Mouse (Mus musculus) liver, embryonic 14.5 days (tissue): ENCODE results near the gene Atp13a2. TPM values are rescaled to one million over a fixed set of nuclear protein-coding genes. Genes with fewer than 3 reads are reported as not detected.

ENCODE experiments used
- ATAC-seq: fragments of 200-750 bp; cut with Nextera tagmentation; 2 replicates; pipeline ENCODE4 v1.8.0; 2017; ENCODE audit warnings: moderate number of reproducible peaks, mild to moderate bottlenecking, moderate library complexity; ENCODE audit not compliant: insufficient read depth
- DNase-seq, 3 experiments: peaks; one replicate each; pipeline ENCODE4 v3.0.0-alpha.2; 2012 to 2013; ENCODE audit warnings: low read depth in 3 of 3, low spot score in 3 of 3
- H3K27ac ChIP-seq: fragments of 300-500 bp; sonication (generic); 2 replicates; pipeline ENCODE4 v1.5.1; 2014; ENCODE audit warnings: moderate library complexity, mild to moderate bottlenecking, control low read depth, inconsistent platforms
- H3K27me3 ChIP-seq: fragments of 300-500 bp; sonication (generic); 2 replicates; pipeline ENCODE4 v1.6.1; 2014; ENCODE audit warnings: mild to moderate bottlenecking, low read length, moderate library complexity; ENCODE audit not compliant: control insufficient read depth, insufficient read depth
- H3K36me3 ChIP-seq: fragments of 300-500 bp; sonication (generic); replicated peaks from 2 replicates; pipeline ENCODE4 v1.6.1; 2014; ENCODE audit warnings: low read depth; ENCODE audit not compliant: control insufficient read depth, insufficient read depth
- H3K4me1 ChIP-seq, 2 experiments: fragments of 200-500 bp in 1 of 2; fragments of 300-500 bp in 1 of 2; sonication (generic) in 1 of 2; replicated peaks; 2 replicates each; pipeline ENCODE4 v1.6.1; 2012 to 2014; ENCODE audit warnings: antibody characterized with exemption in 1 of 2, inconsistent platforms in 1 of 2, low read length in 1 of 2; ENCODE audit not compliant: control insufficient read depth in 2 of 2, insufficient read depth in 2 of 2
- H3K4me2 ChIP-seq: fragments of 300-500 bp; sonication (generic); 2 replicates; pipeline ENCODE4 v1.6.1; 2014; ENCODE audit warnings: low read depth, mild to moderate bottlenecking, control low read depth, moderate library complexity
- H3K4me3 ChIP-seq, 2 experiments: fragments of 200-500 bp in 1 of 2; fragments of 300-500 bp in 1 of 2; sonication (generic) in 1 of 2; 2 replicates each; pipeline ENCODE4 v1.5.1; 2012 to 2014; ENCODE audit warnings: low read depth in 2 of 2, low read length in 2 of 2, mild to moderate bottlenecking in 2 of 2, control low read depth in 1 of 2, inconsistent platforms in 1 of 2, moderate library complexity in 1 of 2; ENCODE audit not compliant: insufficient read depth in 1 of 2
- H3K9ac ChIP-seq: fragments of 300-500 bp; sonication (generic); replicated peaks from 2 replicates; pipeline ENCODE4 v1.6.1; 2014; ENCODE audit warnings: mild to moderate bottlenecking, control low read depth, moderate library complexity
- H3K9me3 ChIP-seq: fragments of 300-500 bp; sonication (generic); 2 replicates; pipeline ENCODE4 v1.6.1; 2016; ENCODE audit warnings: low read length, mixed read lengths; ENCODE audit not compliant: control insufficient read depth
- CTCF ChIP-seq: IDR thresholded peaks from 2 replicates; pipeline ENCODE4 v1.5.1; 2016; ENCODE audit warnings: antibody characterized with exemption, low read depth, control low read depth
- EP300 ChIP-seq: IDR thresholded peaks from 2 replicates; pipeline ENCODE4 v1.6.1; 2016; ENCODE audit warnings: antibody characterized with exemption, low read depth
- WGBS: fragments of 180-500 bp; shearing (Covaris S2); extraction: QIAGEN DNeasy Blood & Tissue Kit; methylation state at CpG from one replicate; pipeline ENCODE4 v1.1.7; 2014; ENCODE audit not compliant: insufficient replicate concordance; 5-methylcytosine and 5-hydroxymethylcytosine counted together
- polyA plus RNA-seq, 2 experiments: library from polyadenylated mRNA; depleted of rRNA in 1 of 2; stranded (reverse) in 1 of 2; unstranded in 1 of 2; fragments of >200 nt; fragmentation: Nextera tagmentation in 1 of 2; extraction: Ambion mirVana in 1 of 2; gene quantifications; 2 replicates each; pipeline versions ENCODE4 v1.2.1 to v1.2.3; 2012 to 2014

The Atp13a2 gene
- polyA plus RNA-seq, 2 experiments, result 11.4 to 17.9 TPM

DNA sequence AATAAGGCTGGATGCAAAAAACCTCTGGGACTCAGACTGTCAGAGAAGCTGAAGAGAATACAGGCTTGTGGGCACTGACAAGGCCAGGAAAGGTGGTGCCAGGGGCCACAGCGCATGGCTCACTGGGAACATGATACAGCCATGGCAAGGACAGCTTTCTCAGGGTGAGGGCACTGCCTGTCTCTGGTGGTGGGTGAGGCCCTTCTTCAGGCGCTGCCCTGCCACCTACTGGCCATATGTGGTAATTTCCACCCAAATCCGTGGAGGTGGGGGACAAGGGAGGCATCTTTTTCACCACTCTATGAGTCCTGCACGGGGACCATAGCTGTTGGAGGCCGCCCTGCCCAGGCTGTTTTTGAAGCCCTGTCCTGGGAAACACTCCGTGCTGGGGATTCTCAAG is 45.1 kb downstream of the Atp13a2 start:
- ATAC-seq, result peak; percentile 41; the same call in 1 of the 2 replicates
- TF ChIP-seq CTCF (peak; percentile 97), EP300 (no peak)
- Histone ChIP-seq H3K9me3 (no peaks in the 10 kb centered on the region), H3K36me3 (no peaks in the 10 kb centered on the region), H3K27ac (no peak overlapping the region), H3K4me1 (no peaks in the 10 kb centered on the region), H3K4me3 (no peak overlapping the region), H3K4me2 (no peak overlapping the region), H3K27me3 (no peaks in the 10 kb centered on the region), H3K9ac (no peak overlapping the region)
- DNase-seq, result peak; percentile 37 to 40 (median 40)
- WGBS, result 6% methylated on average over 6 of the region's 6 CpGs

- Histone ChIP-seq H3K27me3 (no peaks in the 10 kb centered on the region), H3K9ac (no peak overlapping the region), H3K36me3 (no peaks in the 10 kb centered on the region), H3K27ac (no peak overlapping the region), H3K4me1 (no peaks in the 10 kb centered on the region), H3K9me3 (no peaks in the 10 kb centered on the region), H3K4me2 (no peak overlapping the region), H3K4me3 (no peak overlapping the region)
- DNase-seq (no peak), ATAC-seq (no peak)
- TF ChIP-seq CTCF (peak; percentile 33), EP300 (no peak)
- 76% methylated on average over 27 of the region's 27 CpGs for WGBS
Measured at GRCm38 (mm10) chr4:141033606-141034549, 47.2 kb downstream of the Atp13a2 start.

- Histone ChIP-seq H3K9me3 (no peaks in the 10 kb centered on the region), H3K9ac (no peak overlapping the region), H3K4me3 (no peak overlapping the region), H3K4me1 (no peaks in the 10 kb centered on the region), H3K4me2 (no peak overlapping the region), H3K27ac (no peak overlapping the region), H3K27me3 (no peaks in the 10 kb centered on the region), H3K36me3 (no peaks in the 10 kb centered on the region)
- WGBS, result 54% methylated on average over 12 of the region's 12 CpGs
- ATAC-seq, result no peak
- DNase-seq, result no peak
- no peak for TF ChIP-seq EP300
- no peak for TF ChIP-seq CTCF
Measured at GRCm38 (mm10) chr4:141041117-141041516, 54.4 kb downstream of the Atp13a2 start.

GRCm38 (mm10) chr4:141044816-141045215 is 58.1 kb downstream of the Atp13a2 start:
- Histone ChIP-seq H3K36me3 (no peaks in the 10 kb centered on the region), H3K27ac (no peak overlapping the region), H3K4me1 (no peaks in the 10 kb centered on the region), H3K27me3 (no peaks in the 10 kb centered on the region), H3K4me3 (no peak overlapping the region), H3K4me2 (no peak overlapping the region), H3K9ac (no peak overlapping the region), H3K9me3 (no peaks in the 10 kb centered on the region)
- WGBS, result 23% methylated on average over 8 of the region's 8 CpGs
- DNase-seq (no peak), ATAC-seq (no peak)
- TF ChIP-seq CTCF, result peak; percentile 89
- TF ChIP-seq EP300, result no peak

DNA sequence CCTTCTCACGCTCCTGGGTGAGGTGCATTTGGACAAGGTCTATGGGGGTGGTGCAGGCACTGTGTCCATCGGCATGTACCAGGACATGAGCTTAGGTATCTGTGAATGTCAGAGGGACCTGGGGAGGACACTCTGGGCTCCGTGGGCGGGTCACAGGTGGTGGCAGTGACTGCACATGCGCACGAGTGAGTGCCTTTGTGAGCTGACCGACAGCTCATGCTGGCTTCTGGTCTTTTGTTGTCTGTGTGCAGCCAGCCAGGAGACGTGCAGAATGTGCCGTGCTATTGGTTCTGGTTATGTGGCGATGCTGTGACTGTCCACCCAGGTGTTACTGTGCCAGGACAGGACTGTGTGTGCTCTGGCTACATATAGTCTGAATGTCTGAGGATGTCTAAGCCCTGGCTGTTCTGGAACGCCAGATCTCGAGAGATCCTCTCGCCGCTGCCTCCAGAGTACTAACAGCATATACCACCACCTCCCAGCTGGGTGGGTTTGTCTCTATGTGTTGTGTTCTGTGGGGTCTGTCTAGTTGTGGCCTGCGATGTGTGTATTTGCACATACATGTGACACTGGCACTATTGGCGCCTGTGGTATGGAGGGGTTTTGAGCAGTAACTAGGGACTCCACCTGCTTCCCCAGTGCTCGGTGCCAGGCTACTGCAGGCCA is 62.3 kb downstream of the Atp13a2 start:
- no peak for ATAC-seq
- Histone ChIP-seq H3K9me3 (no peaks in the 10 kb centered on the region), H3K9ac (no peak overlapping the region), H3K4me1 (no peaks in the 10 kb centered on the region), H3K27ac (no peak overlapping the region), H3K36me3 (no peaks in the 10 kb centered on the region), H3K27me3 (no peaks in the 10 kb centered on the region), H3K4me2 (no peak overlapping the region), H3K4me3 (no peak overlapping the region)
- no peak for TF ChIP-seq CTCF
- TF ChIP-seq EP300, result no peak
- no peak for DNase-seq
- WGBS, result 74% methylated on average over 17 of the region's 17 CpGs
